Mouse (Mus musculus) megakaryocyte, embryonic 14.5 days (primary cell): ENCODE results near the gene Cilp2.

ENCODE experiments used
- FLI1 ChIP-seq: IDR thresholded peaks from 2 replicates; pipeline ENCODE4 v1.6.1; 2012; ENCODE audit warnings: low read length, inconsistent platforms, mixed read lengths
- GATA1 ChIP-seq: IDR thresholded peaks from 3 replicates; pipeline ENCODE4 v1.6.1; 2012; ENCODE audit warnings: mixed read lengths, low read length, inconsistent platforms, borderline replicate concordance

- TF ChIP-seq FLI1: no peak
- no peak for TF ChIP-seq GATA1
These were observed 23.3 kb downstream of the Cilp2 start for GRCm38 (mm10) chr8:69864180-69864579.
